Mouse (Mus musculus): ENCODE measurements around the gene Pef1. TPM values are rescaled to one million over a fixed set of nuclear protein-coding genes. Genes with fewer than 3 reads are reported as not detected.

The Pef1 gene
- polyA plus RNA-seq, 2 experiments, result 24.9 to 38.9 TPM

- H3K36me3 ChIP-seq (replicated peaks; ENCODE audit: control insufficient read depth, insufficient read depth, low read depth), result no peaks in the 10 kb centered on the region
- TF ChIP-seq EP300 (IDR thresholded peaks at IDR 0.05; ENCODE audit: low read depth) (no peak), CTCF (IDR thresholded peaks at IDR 0.05; ENCODE audit: low read depth) (no peak)
- DNase-seq (ENCODE audit: low read depth in 3 of 3, low spot score in 3 of 3) (no peak), ATAC-seq (ENCODE audit: insufficient read depth) (no peak)
- 41% methylated on average over 9 of the region's 9 CpGs for WGBS (ENCODE audit: insufficient replicate concordance)
- no peak overlapping the region for H3K4me2 ChIP-seq (ENCODE audit: low read depth)
- H3K4me3 ChIP-seq (ENCODE audit: insufficient read depth in 1 of 2, low read depth in 2 of 2, low read length in 2 of 2), result no peak overlapping the region
- H3K9ac ChIP-seq (replicated peaks), result no peak overlapping the region
- H3K27me3 ChIP-seq (ENCODE audit: control insufficient read depth, insufficient read depth, low read length), result peaks cover 32% of the 10 kb centered on the region
- no peak overlapping the region for H3K27ac ChIP-seq
- H3K9me3 ChIP-seq (ENCODE audit: control insufficient read depth, low read length), result no peaks in the 10 kb centered on the region
- no peaks in the 10 kb centered on the region for H3K4me1 ChIP-seq (replicated peaks; ENCODE audit: control insufficient read depth in 2 of 2, insufficient read depth in 2 of 2, low read length in 1 of 2)
Measured at GRCm38 (mm10) chr4:130140992-130141402, 38.6 kb downstream of the Pef1 start.

- H3K27me3 ChIP-seq (ENCODE audit: control insufficient read depth, insufficient read depth, low read length), result peaks cover 32% of the 10 kb centered on the region
- ATAC-seq (ENCODE audit: insufficient read depth) (no peak), DNase-seq (ENCODE audit: low read depth in 3 of 3, low spot score in 3 of 3) (no peak)
- no peak overlapping the region for H3K27ac ChIP-seq
- no peaks in the 10 kb centered on the region for H3K36me3 ChIP-seq (replicated peaks; ENCODE audit: control insufficient read depth, insufficient read depth, low read depth)
- TF ChIP-seq EP300 (IDR thresholded peaks at IDR 0.05; ENCODE audit: low read depth) (no peak), CTCF (IDR thresholded peaks at IDR 0.05; ENCODE audit: low read depth) (no peak)
- H3K9ac ChIP-seq (replicated peaks), result no peak overlapping the region
- 38% methylated on average over 3 of the region's 3 CpGs for WGBS (ENCODE audit: insufficient replicate concordance)
- no peaks in the 10 kb centered on the region for H3K9me3 ChIP-seq (ENCODE audit: control insufficient read depth, low read length)
- H3K4me2 ChIP-seq (ENCODE audit: low read depth), result no peak overlapping the region
- H3K4me1 ChIP-seq (replicated peaks; ENCODE audit: control insufficient read depth in 2 of 2, insufficient read depth in 2 of 2, low read length in 1 of 2), result no peaks in the 10 kb centered on the region
- H3K4me3 ChIP-seq (ENCODE audit: insufficient read depth in 1 of 2, low read depth in 2 of 2, low read length in 2 of 2), result no peak overlapping the region
Measured at GRCm38 (mm10) chr4:130141786-130142185, 39.4 kb downstream of the Pef1 start.

- H3K9me3 ChIP-seq (ENCODE audit: control insufficient read depth, low read length), result no peaks in the 10 kb centered on the region
- H3K4me3 ChIP-seq (ENCODE audit: insufficient read depth in 1 of 2, low read depth in 2 of 2, low read length in 2 of 2), result no peak overlapping the region
- TF ChIP-seq CTCF (IDR thresholded peaks at IDR 0.05; ENCODE audit: low read depth) (no peak), EP300 (IDR thresholded peaks at IDR 0.05; ENCODE audit: low read depth) (no peak)
- no peak overlapping the region for H3K9ac ChIP-seq (replicated peaks)
- no peak overlapping the region for H3K4me2 ChIP-seq (ENCODE audit: low read depth)
- no peaks in the 10 kb centered on the region for H3K36me3 ChIP-seq (replicated peaks; ENCODE audit: control insufficient read depth, insufficient read depth, low read depth)
- H3K27me3 ChIP-seq (ENCODE audit: control insufficient read depth, insufficient read depth, low read length), result peaks cover 8% of the 10 kb centered on the region
- no peaks in the 10 kb centered on the region for H3K4me1 ChIP-seq (replicated peaks; ENCODE audit: control insufficient read depth in 2 of 2, insufficient read depth in 2 of 2, low read length in 1 of 2)
- ATAC-seq (ENCODE audit: insufficient read depth) (no peak), DNase-seq (ENCODE audit: low read depth in 3 of 3, low spot score in 3 of 3) (no peak)
- no peak overlapping the region for H3K27ac ChIP-seq
- 21% methylated on average over 10 of the region's 10 CpGs for WGBS (ENCODE audit: insufficient replicate concordance)
Measured at GRCm38 (mm10) chr4:130148405-130148804, 46.0 kb downstream of the Pef1 start.

- H3K4me2 ChIP-seq (ENCODE audit: low read depth), result no peak overlapping the region
- H3K27ac ChIP-seq, result no peak overlapping the region
- DNase-seq (ENCODE audit: low read depth in 3 of 3, low spot score in 3 of 3) (no peak), ATAC-seq (ENCODE audit: insufficient read depth) (no peak)
- H3K4me3 ChIP-seq (ENCODE audit: insufficient read depth in 1 of 2, low read depth in 2 of 2, low read length in 2 of 2), result no peak overlapping the region
- H3K9me3 ChIP-seq (ENCODE audit: control insufficient read depth, low read length), result no peaks in the 10 kb centered on the region
- no peak for TF ChIP-seq CTCF (IDR thresholded peaks at IDR 0.05; ENCODE audit: low read depth)
- no peak for TF ChIP-seq EP300 (IDR thresholded peaks at IDR 0.05; ENCODE audit: low read depth)
- peaks cover 8% of the 10 kb centered on the region for H3K27me3 ChIP-seq (ENCODE audit: control insufficient read depth, insufficient read depth, low read length)
- H3K36me3 ChIP-seq (replicated peaks; ENCODE audit: control insufficient read depth, insufficient read depth, low read depth), result no peaks in the 10 kb centered on the region
- H3K4me1 ChIP-seq (replicated peaks; ENCODE audit: control insufficient read depth in 2 of 2, insufficient read depth in 2 of 2, low read length in 1 of 2), result no peaks in the 10 kb centered on the region
- H3K9ac ChIP-seq (replicated peaks), result no peak overlapping the region
- 58% methylated on average over 3 of the region's 3 CpGs for WGBS (ENCODE audit: insufficient replicate concordance)
Measured at GRCm38 (mm10) chr4:130154250-130154649, 51.9 kb downstream of the Pef1 start.

GRCm38 (mm10) chr4:130156812-130157371 lies 54.5 kb downstream of the Pef1 start:
- WGBS (ENCODE audit: insufficient replicate concordance), result 25% methylated on average over 12 of the region's 12 CpGs
- DNase-seq (ENCODE audit: low read depth in 3 of 3, low spot score in 3 of 3) (no peak), ATAC-seq (ENCODE audit: insufficient read depth) (no peak)
- H3K27me3 ChIP-seq (ENCODE audit: control insufficient read depth, insufficient read depth, low read length), result peaks cover 8% of the 10 kb centered on the region
- no peak overlapping the region for H3K4me3 ChIP-seq (ENCODE audit: insufficient read depth in 1 of 2, low read depth in 2 of 2, low read length in 2 of 2)
- no peak overlapping the region for H3K27ac ChIP-seq
- H3K9me3 ChIP-seq (ENCODE audit: control insufficient read depth, low read length), result no peaks in the 10 kb centered on the region
- no peak for TF ChIP-seq CTCF (IDR thresholded peaks at IDR 0.05; ENCODE audit: low read depth)
- no peak for TF ChIP-seq EP300 (IDR thresholded peaks at IDR 0.05; ENCODE audit: low read depth)
- H3K4me2 ChIP-seq (ENCODE audit: low read depth), result no peak overlapping the region
- H3K4me1 ChIP-seq (replicated peaks; ENCODE audit: control insufficient read depth in 2 of 2, insufficient read depth in 2 of 2, low read length in 1 of 2), result no peaks in the 10 kb centered on the region
- H3K36me3 ChIP-seq (replicated peaks; ENCODE audit: control insufficient read depth, insufficient read depth, low read depth), result no peaks in the 10 kb centered on the region
- no peak overlapping the region for H3K9ac ChIP-seq (replicated peaks)
